Mouse (Mus musculus) heart, postnatal 0 days (tissue): ENCODE data around the gene March7.

Experiments
- CTCF ChIP-seq: IDR thresholded peaks from 2 replicates; pipeline ENCODE4 v1.5.1; 2016; ENCODE audit warnings: antibody characterized with exemption, control low read depth, low read depth
- EP300 ChIP-seq: IDR thresholded peaks from 2 replicates; pipeline ENCODE4 v1.6.1; 2016; ENCODE audit warnings: antibody characterized with exemption, low read depth

DNA sequence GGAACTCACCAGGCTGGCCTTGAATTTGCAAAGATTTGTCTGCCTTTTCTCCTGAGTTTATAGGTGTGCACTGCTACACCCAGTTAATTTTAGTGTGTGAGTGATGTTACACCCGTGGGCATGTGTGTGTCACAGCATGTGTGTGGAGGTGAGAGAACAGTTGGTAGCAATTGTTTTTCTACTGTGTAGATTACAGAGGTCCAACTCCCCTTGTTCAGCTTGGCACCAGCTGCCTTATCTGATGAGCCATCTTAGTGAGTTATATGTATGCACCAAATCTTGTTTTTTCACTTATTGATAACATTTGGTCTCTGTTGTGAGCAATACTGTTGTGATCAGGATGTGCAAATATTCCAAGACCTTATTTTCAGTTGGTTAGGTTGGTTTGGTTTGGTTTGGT lies 13.8 kb downstream of the March7 start:
- TF ChIP-seq EP300: no peak
- TF ChIP-seq CTCF: no peak
